Mouse (Mus musculus): ENCODE results near the gene Csrp3. TPM values are rescaled to one million over a fixed set of nuclear protein-coding genes. Genes with fewer than 3 reads are reported as not detected.

Gene Csrp3
- polyA plus RNA-seq, 1 experiment from 2014 or later, result not detected

DNA sequence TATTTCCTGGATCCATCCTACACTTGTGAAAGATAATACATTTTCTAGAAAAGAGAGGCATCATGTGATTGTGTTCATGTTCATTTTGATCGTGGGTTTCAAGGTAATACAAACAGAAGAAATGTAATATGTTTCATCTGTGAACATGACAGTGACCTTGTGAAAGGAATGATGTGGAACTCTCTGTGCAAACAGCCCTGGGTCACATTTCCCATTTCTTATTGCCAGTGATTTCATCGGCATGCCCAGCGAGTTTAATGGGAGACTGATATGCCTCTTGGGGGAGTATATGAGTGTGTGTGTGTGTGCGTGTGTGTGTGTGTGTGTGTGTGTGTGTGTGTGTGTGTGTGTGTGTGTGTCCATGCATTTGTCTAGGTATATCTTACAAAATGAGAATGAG lies 6.3 kb downstream of the Csrp3 start:
- no peak for ATAC-seq (ENCODE audit: low FRiP score)
- DNase-seq (ENCODE audit: low spot score, missing footprints), result no peak
- no peak overlapping the region for H3K4me2 ChIP-seq
- H3K9me3 ChIP-seq (ENCODE audit: control insufficient read depth, low read length), result no peaks in the 10 kb centered on the region
- H3K9ac ChIP-seq (ENCODE audit: low read length), result no peak overlapping the region
- H3K4me1 ChIP-seq (ENCODE audit: control insufficient read depth, insufficient read depth, low read length), result no peaks in the 10 kb centered on the region
- H3K27me3 ChIP-seq (ENCODE audit: control insufficient read depth, insufficient read depth, low read length), result peaks cover 29% of the 10 kb centered on the region
- H3K4me3 ChIP-seq (ENCODE audit: low read depth, low read length), result no peak overlapping the region
- H3K27ac ChIP-seq (ENCODE audit: low read depth, low read length), result no peak overlapping the region
- WGBS, result 90% methylated on average over 4 of the region's 4 CpGs
- H3K36me3 ChIP-seq (ENCODE audit: control insufficient read depth, insufficient read depth, low read length), result no peaks in the 10 kb centered on the region

- no peak for DNase-seq (ENCODE audit: low spot score, missing footprints)
- Histone ChIP-seq H3K4me1 (ENCODE audit: control insufficient read depth, insufficient read depth, low read length) (peaks cover under 1% of the 10 kb centered on the region), H3K9me3 (ENCODE audit: control insufficient read depth, low read length) (no peaks in the 10 kb centered on the region), H3K27ac (ENCODE audit: low read depth, low read length) (no peak overlapping the region), H3K4me2 (no peak overlapping the region), H3K27me3 (ENCODE audit: control insufficient read depth, insufficient read depth, low read length) (peaks cover 33% of the 10 kb centered on the region), H3K36me3 (ENCODE audit: control insufficient read depth, insufficient read depth, low read length) (no peaks in the 10 kb centered on the region), H3K9ac (ENCODE audit: low read length) (no peak overlapping the region), H3K4me3 (ENCODE audit: low read depth, low read length) (no peak overlapping the region)
- no peak for ATAC-seq (ENCODE audit: low FRiP score)
- WGBS, result 90% methylated on average over 2 of the region's 2 CpGs
Measured at GRCm38 (mm10) chr7:48840545-48840944, 7.3 kb downstream of the Csrp3 start.

- Histone ChIP-seq H3K4me2 (no peak overlapping the region), H3K4me3 (ENCODE audit: low read depth, low read length) (no peak overlapping the region), H3K9me3 (ENCODE audit: control insufficient read depth, low read length) (no peaks in the 10 kb centered on the region), H3K9ac (ENCODE audit: low read length) (no peak overlapping the region), H3K27ac (ENCODE audit: low read depth, low read length) (no peak overlapping the region), H3K36me3 (ENCODE audit: control insufficient read depth, insufficient read depth, low read length) (no peaks in the 10 kb centered on the region), H3K4me1 (ENCODE audit: control insufficient read depth, insufficient read depth, low read length) (peaks cover 10% of the 10 kb centered on the region), H3K27me3 (ENCODE audit: control insufficient read depth, insufficient read depth, low read length) (peaks cover 41% of the 10 kb centered on the region)
- DNase-seq (ENCODE audit: low spot score, missing footprints) (no peak), ATAC-seq (ENCODE audit: low FRiP score) (no peak)
- WGBS, result 59% methylated on average over 2 of the region's 2 CpGs
Measured at GRCm38 (mm10) chr7:48838434-48838833, 9.4 kb downstream of the Csrp3 start.

- 90% methylated on average over 6 of the region's 6 CpGs for WGBS
Measured at GRCm38 (mm10) chr7:48836949-48837348, 10.9 kb downstream of the Csrp3 start.

DNA sequence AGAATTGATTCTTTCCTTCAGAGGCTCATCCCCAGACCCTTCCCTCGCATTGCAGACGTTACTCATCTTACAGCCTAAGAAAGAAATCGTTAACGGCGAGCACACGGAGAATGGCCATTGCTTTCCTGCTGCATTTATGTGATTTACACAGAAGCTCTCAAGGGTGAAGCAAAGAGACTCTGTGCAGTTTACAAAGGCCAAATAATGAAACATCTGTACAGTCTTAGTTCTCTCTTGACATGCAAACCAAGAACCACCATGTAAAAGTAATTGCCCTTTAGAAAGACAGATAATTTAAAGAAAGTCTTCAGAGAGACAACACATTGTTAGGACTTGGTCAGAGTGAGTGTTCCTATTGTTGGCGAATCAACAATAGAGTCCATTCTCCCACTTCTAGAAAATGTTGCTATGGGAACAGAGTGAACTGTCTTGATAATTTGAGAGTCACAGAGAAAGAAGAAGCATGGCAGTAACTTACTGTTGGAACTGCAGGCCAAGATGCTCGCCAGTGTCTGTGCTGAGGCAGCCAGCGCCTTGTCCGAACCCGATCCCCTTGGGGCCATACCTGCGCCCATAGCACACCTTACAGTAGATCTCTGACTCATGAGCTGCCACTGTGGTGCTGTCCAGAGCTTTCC lies 12.7 kb downstream of the Csrp3 start:
- no peak overlapping the region for H3K9ac ChIP-seq (ENCODE audit: low read length)
- ATAC-seq (ENCODE audit: low FRiP score) (peak; percentile 75), DNase-seq (ENCODE audit: low spot score, missing footprints) (peak; percentile 89)
- H3K27ac ChIP-seq (ENCODE audit: low read depth, low read length), result no peak overlapping the region
- no peaks in the 10 kb centered on the region for H3K9me3 ChIP-seq (ENCODE audit: control insufficient read depth, low read length)
- H3K4me3 ChIP-seq (ENCODE audit: low read depth, low read length), result no peak overlapping the region
- peaks cover 66% of the 10 kb centered on the region for H3K27me3 ChIP-seq (ENCODE audit: control insufficient read depth, insufficient read depth, low read length)
- no peak overlapping the region for H3K4me2 ChIP-seq
- WGBS, result 49% methylated on average over 12 of the region's 12 CpGs
- no peaks in the 10 kb centered on the region for H3K36me3 ChIP-seq (ENCODE audit: control insufficient read depth, insufficient read depth, low read length)
- peaks cover 10% of the 10 kb centered on the region for H3K4me1 ChIP-seq (ENCODE audit: control insufficient read depth, insufficient read depth, low read length)

More at GRCm38 (mm10) chr7:48836949-48837348, 10.9 kb downstream of the Csrp3 start:
- H3K4me3 ChIP-seq (ENCODE audit: low read depth, low read length), result no peak overlapping the region
- H3K9me3 ChIP-seq (ENCODE audit: control insufficient read depth, low read length), result no peaks in the 10 kb centered on the region
- DNase-seq (ENCODE audit: low spot score, missing footprints) (no peak), ATAC-seq (ENCODE audit: low FRiP score) (no peak)
- peaks cover 10% of the 10 kb centered on the region for H3K4me1 ChIP-seq (ENCODE audit: control insufficient read depth, insufficient read depth, low read length)
- no peak overlapping the region for H3K9ac ChIP-seq (ENCODE audit: low read length)
- H3K4me2 ChIP-seq, result no peak overlapping the region
- H3K27me3 ChIP-seq (ENCODE audit: control insufficient read depth, insufficient read depth, low read length), result peaks cover 55% of the 10 kb centered on the region
- H3K36me3 ChIP-seq (ENCODE audit: control insufficient read depth, insufficient read depth, low read length), result no peaks in the 10 kb centered on the region
- H3K27ac ChIP-seq (ENCODE audit: low read depth, low read length), result no peak overlapping the region

GRCm38 (mm10) chr7:48834371-48834970 lies 13.4 kb downstream of the Csrp3 start:
- H3K27me3 ChIP-seq (ENCODE audit: control insufficient read depth, insufficient read depth, low read length), result peaks cover 62% of the 10 kb centered on the region
- H3K27ac ChIP-seq (ENCODE audit: low read depth, low read length), result no peak overlapping the region
- no peak overlapping the region for H3K9ac ChIP-seq (ENCODE audit: low read length)
- ATAC-seq (ENCODE audit: low FRiP score) (0 out of 2 replicates have a peak, but pooled peaks have one; percentile 41), DNase-seq (ENCODE audit: low spot score, missing footprints) (no peak)
- peaks cover 10% of the 10 kb centered on the region for H3K4me1 ChIP-seq (ENCODE audit: control insufficient read depth, insufficient read depth, low read length)
- H3K4me3 ChIP-seq (ENCODE audit: low read depth, low read length), result no peak overlapping the region
- 56% methylated on average over 4 of the region's 4 CpGs for WGBS
- no peak overlapping the region for H3K4me2 ChIP-seq
- no peaks in the 10 kb centered on the region for H3K9me3 ChIP-seq (ENCODE audit: control insufficient read depth, low read length)
- H3K36me3 ChIP-seq (ENCODE audit: control insufficient read depth, insufficient read depth, low read length), result no peaks in the 10 kb centered on the region

- DNase-seq (ENCODE audit: low spot score, missing footprints), result no peak
- no peak for ATAC-seq (ENCODE audit: low FRiP score)
- no peak overlapping the region for H3K9ac ChIP-seq (ENCODE audit: low read length)
- H3K36me3 ChIP-seq (ENCODE audit: control insufficient read depth, insufficient read depth, low read length), result no peaks in the 10 kb centered on the region; the same call in 1 of the 2 replicates
- peaks cover 49% of the 10 kb centered on the region for H3K27me3 ChIP-seq (ENCODE audit: control insufficient read depth, insufficient read depth, low read length)
- no peak overlapping the region for H3K27ac ChIP-seq (ENCODE audit: low read depth, low read length)
- H3K4me2 ChIP-seq, result no peak overlapping the region
- no peaks in the 10 kb centered on the region for H3K9me3 ChIP-seq (ENCODE audit: control insufficient read depth, low read length)
- no peak overlapping the region for H3K4me3 ChIP-seq (ENCODE audit: low read depth, low read length)
- H3K4me1 ChIP-seq (ENCODE audit: control insufficient read depth, insufficient read depth, low read length), result peaks cover 10% of the 10 kb centered on the region
- 76% methylated on average over 1 of the region's 1 CpGs for WGBS
Measured at GRCm38 (mm10) chr7:48832735-48833134, 15.1 kb downstream of the Csrp3 start.

DNA sequence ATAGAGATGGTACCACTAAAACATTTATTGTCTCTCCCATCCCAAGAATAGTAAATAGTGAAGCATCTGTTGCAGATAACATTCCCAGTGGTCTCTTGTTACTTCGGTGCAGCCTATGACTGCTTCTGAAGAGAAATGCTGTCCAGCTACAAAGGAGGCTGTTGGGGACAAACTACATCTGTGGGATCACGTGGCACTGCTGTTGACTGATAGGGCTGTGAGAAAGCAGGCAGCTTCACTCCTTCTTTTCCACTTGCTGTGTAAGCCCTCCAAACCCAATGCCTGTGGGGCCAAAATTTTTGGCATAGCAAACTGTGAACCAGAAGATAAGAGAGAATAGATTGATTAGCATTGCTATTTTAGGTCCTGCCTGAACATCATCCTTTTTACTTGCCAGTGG lies 17.4 kb downstream of the Csrp3 start:
- Histone ChIP-seq H3K9ac (ENCODE audit: low read length) (no peak overlapping the region), H3K4me1 (ENCODE audit: control insufficient read depth, insufficient read depth, low read length) (peaks cover 8% of the 10 kb centered on the region), H3K36me3 (ENCODE audit: control insufficient read depth, insufficient read depth, low read length) (peaks cover 9% of the 10 kb centered on the region), H3K9me3 (ENCODE audit: control insufficient read depth, low read length) (no peaks in the 10 kb centered on the region), H3K4me2 (no peak overlapping the region), H3K4me3 (ENCODE audit: low read depth, low read length) (no peak overlapping the region), H3K27me3 (ENCODE audit: control insufficient read depth, insufficient read depth, low read length) (peaks cover 39% of the 10 kb centered on the region), H3K27ac (ENCODE audit: low read depth, low read length) (no peak overlapping the region)
- no peak for DNase-seq (ENCODE audit: low spot score, missing footprints)
- ATAC-seq (ENCODE audit: low FRiP score), result no peak
- 74% methylated on average over 2 of the region's 2 CpGs for WGBS

DNA sequence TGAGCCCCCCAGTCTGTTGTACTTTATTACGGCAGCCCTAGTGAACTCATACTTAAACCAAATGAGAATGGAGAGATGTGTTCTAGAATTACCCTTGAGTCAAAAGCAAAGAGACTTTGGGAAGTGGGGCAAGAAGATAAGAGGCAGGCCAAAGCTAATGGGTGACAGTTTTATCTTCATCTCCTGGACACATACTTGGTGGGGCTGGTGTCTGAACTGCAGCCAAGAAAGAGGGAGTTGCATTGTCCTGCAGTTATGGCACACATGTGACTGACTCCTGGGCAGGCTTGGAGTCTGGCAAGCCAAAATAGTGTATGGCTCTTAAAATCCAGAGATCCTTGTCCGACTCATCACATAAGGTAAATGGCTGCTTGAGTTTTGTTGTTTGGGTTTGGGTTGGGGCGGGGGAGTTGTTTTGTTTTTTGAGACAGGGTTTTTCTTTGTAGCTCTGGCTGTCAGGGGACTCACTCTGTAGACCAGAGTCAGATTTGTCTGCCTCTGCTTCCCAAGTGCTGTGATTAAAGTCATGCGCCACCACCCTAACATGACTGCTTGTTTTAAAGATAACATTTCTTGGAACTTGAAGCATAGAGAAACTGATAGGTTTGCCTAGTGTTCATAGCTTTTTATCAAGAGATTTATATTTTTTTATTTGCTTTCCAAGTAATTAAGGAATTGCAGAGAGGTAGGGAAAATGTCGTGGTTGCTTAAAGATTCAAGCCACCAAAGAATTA lies 18.5 kb downstream of the Csrp3 start:
- ATAC-seq (ENCODE audit: low FRiP score), result no peak
- Histone ChIP-seq H3K9ac (ENCODE audit: low read length) (no peak overlapping the region), H3K27ac (ENCODE audit: low read depth, low read length) (no peak overlapping the region), H3K9me3 (ENCODE audit: control insufficient read depth, low read length) (no peaks in the 10 kb centered on the region), H3K4me1 (ENCODE audit: control insufficient read depth, insufficient read depth, low read length) (no peaks in the 10 kb centered on the region), H3K4me3 (ENCODE audit: low read depth, low read length) (no peak overlapping the region), H3K4me2 (no peak overlapping the region), H3K36me3 (ENCODE audit: control insufficient read depth, insufficient read depth, low read length) (peaks cover 11% of the 10 kb centered on the region), H3K27me3 (ENCODE audit: control insufficient read depth, insufficient read depth, low read length) (peaks cover 39% of the 10 kb centered on the region)
- WGBS, result 89% methylated on average over 5 of the region's 5 CpGs
- no peak for DNase-seq (ENCODE audit: low spot score, missing footprints)

Measured in midbrain, embryonic 11.5 days (tissue).